Mouse (Mus musculus) 3T3-L1 (cell line): ENCODE results near the gene Dppa2.
"Not testable (repeated sequence)": the region's sequence is repeated elsewhere in the genome, so short reads cannot be mapped to it uniquely, and the experiment has no call there.

Source experiments
- DNase-seq: peaks from one replicate; pipeline ENCODE4 v3.0.0-alpha.2; 2015; ENCODE audit warnings: low read depth, low spot score

The Dppa2 gene

DNA sequence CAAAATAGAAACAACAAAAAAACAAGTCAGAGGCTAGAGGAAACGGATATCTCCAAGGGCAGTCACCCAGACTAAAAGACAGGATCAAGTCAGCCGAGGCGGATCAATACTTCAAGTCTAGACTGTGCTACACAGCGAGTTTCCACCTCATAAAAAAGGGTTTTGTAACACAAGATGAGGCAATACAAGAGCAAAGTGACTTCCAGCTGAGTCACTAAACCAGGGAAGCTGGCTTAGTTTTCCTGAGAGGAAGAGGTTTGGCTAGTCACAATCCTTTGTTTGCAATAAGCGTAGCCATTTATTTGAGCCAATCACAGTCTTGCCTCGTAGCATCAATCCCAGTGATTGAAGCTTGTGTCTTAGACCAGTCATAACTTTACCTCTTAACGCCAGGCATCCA is at the start of gene Dppa2:
Dppa2 (plus strand) TSS at position 400 of the 400 bp plus-strand sequence.
- DNase-seq, result peak; percentile 12

DNA sequence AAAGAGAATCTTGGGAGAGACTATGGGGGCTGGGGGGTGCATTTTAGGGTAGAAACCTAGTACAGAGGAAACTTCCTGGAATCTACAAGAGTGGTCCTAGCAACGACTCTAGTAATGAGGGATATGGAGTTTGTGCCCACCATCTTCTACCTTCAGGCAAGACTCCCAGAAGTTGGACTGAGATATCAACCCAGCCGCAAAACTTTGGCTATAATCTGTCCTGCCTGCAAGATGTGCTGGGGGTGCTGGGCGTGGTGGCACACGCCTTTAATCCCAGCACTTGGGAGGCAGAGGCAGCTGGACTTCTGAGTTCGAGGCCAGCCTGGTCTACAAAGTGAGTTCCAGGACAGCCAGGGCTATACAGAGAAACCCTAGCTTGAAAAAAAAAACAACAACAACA is 49.1 kb upstream of the Dppa2 start:
- no peak for DNase-seq

DNA sequence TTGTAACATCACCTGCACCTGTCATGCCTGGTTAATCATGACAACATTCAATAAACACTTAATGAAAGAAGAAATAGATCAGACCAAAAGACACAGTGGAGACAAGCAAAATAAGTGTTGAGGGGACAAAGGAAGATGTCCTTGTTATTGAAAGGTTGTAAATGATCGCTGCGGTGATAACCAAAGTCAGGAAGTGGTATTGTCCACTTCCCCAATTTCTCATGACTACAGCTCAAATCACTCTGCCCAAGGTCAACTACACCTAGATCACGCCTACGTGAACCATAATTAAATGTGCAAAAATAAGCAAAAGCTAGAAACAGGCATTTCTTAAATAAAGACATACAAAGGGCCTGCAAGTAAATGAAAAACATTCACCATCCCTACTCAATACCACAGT is 44.2 kb upstream of the Dppa2 start:
- no peak for DNase-seq

DNA sequence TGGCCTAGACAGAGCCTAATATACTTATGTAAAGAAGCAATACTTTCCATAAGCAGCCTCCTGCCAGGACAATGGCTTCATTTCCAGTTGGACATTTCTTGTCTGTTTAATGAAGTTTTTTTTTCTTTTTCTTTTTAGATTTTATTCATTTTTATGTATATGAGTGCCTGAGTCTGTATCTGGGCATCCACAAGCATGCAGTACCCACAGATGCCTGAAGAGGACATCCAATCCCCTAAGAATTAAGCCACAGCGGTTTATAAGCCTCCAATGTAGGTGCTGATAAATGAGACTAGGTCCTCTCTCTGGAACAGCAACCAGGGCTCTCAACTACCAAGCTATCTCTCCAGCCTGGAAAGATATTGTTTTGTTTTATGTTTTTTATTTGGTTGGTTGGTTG is 40.8 kb upstream of the Dppa2 start:
- DNase-seq, result no peak

DNA sequence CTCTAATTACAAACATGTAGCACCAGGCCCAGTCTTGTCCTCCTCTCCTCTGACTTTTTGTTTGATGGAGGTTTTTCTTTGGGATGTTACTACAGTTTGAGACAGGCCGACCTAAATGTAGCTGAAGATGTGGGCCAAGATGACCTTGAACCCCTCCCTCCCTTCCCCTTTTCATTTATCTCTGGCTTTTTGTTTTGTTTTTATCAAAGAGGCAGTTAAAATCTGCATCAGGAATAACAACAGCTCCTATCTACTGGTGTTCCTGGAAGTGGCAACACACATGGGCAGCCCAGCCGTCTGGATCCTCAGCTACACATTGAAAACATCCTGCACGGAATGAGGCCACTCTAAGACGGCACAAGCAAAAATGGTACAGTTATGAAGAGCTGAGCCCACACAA is 37.9 kb upstream of the Dppa2 start:
- no peak for DNase-seq

DNA sequence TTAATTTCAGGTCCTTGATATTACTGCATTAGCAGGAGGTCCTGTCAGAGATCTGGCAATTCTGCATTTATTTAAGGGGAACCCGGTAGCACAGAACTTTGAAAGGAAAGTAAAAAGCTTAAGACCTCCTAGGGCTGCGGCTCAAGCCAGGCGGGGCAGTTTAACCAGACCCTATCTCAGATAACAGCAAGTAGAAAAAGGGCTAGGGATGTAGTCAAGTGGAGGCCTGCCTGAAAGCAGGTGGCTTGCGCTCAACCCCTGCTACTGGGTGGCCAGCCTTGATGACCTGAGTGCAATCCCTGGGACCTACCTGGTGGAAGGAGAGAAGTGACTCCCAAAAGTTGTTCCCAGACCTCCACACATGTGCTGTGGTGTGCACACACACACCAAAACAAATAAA is 26.8 kb upstream of the Dppa2 start:
- DNase-seq, result no peak

DNA sequence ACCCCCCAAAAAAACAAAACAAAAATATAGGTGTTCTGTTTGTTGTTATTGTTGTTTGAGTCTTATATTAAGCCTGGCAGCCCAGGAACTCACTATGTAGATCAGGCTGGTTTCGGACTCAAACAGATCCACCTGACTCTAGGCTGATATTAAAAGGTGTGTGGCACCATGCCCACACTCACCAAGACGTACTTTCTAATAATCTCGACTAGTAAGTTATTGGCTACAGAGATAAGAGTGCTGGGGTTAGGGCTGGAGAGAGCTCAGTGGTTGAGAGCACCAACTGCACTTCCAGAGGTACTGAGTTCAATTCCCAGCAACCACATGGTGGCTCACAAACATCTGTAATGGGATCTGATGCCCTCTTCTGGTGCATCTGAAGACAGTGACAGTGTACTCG is 22.8 kb upstream of the Dppa2 start:
- DNase-seq, result no peak

DNA sequence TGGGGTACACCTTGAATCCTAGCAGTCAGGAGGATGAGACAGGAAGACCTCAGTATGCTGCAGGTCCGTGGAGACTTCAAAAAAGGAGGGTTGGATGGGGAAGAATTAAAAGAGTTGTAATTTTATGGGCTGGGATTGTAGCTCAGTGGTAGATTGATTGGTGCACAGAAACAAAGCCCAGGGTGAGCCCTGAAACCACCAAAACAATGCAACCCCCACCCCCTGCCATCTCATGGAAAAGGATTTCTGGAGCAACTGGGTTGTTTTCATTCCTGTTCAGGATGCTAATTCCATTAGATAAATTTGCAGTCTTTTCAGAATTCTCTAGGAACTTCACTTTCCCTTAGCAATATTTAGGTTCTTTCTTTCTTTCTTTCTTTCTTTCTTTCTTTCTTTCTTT is 20.9 kb upstream of the Dppa2 start:
- no peak for DNase-seq

DNA sequence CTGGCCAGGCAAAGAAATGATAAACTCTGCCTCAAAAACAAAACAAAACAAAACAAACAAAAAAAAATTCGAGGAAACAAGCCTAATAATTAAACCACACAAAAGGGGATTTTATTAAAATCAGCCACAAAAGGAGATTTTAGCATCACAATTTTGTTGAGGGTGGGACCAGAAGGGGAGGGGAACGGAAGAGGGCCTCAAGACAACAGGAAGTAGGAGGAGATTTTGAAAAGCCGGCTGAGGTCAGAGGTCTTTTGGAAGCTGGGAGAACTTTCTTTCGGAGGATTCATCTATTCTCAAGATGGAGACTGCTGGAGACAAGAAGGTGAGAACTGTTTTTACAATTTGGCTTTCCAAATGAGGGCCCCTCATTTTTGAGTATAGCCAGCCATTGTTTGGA is 20.2 kb upstream of the Dppa2 start, which contains the start of gene Dppa4:
Dppa4 (plus strand) TSS at position 217 of the 400 bp plus-strand sequence.
- DNase-seq, result no peak

DNA sequence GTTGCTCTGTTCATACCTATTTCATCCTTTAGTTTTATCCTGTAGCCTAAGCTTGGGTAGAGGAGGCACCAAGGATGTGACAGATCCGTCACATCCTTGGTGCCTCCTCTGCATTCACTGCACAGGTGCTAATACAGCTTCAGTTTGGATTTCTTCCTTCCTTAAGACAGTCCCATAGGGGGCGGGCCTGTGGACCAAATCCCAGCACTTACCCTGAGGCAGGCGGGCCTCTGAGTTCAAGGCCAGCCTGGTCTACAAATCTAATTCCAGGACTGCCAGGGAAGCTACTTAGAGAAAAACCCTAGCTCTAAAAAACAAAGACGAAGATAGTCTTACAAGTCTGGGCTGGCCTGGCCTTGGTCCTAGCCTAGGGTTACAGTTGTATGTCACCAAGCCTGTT is 18.2 kb upstream of the Dppa2 start:
- no peak for DNase-seq

DNA sequence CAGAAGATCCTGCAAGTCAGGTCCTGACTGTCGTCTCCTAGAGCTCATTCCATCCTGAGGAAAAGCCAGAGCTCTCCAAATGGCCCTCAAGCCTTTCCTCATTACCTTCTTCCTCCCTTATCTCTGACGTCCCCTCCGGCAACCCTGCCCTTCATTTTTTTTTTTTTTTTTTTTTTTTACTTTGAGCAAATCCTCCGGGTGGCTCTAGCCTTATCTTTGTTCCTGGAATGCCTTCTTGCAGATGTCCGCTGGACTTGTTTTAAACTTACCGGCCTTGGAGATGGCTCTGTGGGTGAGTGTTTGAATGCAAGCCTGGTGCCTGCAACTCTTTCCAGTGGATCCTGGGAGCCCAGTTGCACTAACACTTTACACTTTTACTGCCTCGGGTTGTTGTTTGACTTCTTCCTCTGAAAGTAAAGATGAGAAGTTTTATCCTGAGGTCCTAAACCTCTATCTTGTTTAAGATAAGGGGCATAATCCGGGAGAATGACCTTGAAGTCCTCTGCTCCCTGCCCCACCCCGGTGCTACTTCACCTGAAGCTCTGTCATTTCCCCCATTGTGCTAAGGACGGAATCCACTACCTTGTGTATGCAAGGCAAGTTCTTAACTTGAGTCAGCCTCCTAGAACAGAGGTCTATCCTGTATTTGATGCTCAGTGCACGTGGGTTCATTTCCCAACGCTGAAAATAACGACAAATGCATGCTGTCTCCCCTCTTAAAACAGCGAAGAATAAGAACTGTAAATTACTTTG is 6.1 kb upstream of the Dppa2 start:
- no peak for DNase-seq

DNA sequence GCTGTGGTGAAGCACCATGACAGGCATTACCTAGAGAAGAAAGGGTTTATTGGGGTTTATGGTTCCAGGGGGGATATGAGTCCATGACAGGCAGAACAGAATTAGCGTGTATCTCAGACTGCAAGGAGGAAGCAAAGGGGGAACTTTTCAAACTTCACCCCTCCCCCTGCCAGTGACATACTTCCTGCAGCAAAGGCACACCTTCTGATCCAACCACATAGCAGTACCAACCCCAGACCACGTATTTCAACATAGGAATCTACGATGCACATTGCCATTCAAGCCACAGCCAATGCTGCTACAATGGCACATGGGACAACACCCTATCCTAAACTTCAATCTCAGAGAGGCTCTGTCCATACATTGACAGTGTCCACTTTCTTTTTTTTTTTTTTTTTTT is 3.8 kb upstream of the Dppa2 start:
- DNase-seq, result no peak

DNA sequence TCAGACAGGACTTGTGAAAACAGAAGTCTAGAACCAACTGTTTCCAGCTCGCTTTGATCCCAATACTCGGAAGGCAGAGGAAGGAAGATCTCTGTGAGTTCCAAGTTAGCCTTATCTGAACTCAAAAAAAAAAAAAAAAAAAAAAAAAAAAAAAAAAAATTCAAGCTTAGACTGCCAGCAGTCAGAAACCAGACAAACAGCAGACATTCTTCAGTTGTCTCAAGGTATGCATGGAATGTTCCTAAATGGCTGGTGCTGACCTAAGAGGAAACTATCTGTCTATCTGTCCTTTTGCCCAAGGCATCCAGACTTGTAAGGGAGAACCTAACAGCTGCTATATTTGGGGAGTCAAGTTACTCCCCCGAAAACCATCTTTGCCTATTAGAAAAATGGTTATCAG is 275 bp downstream of the Dppa2 start:
- DNase-seq, result no peak

DNA sequence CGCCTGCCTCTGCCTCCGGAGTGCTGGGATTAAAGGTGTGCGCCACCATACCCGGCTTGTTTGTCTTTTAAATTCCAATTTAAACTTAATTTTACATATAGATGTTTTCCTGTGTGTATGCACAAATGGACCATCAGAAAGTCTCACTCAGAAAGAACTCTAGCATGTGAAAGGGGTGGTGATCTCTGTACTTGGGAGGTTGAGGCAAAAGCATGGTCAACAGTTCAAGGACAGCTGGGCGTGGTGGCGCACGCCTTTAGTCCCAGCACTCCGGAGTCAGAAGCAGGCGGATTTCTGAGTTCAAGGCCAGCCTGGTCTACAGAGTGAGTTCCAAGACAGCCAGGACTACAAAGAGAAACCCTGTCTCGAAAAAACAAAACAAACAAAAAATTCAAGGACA is 5.2 kb downstream of the Dppa2 start:
- not testable (repeated sequence) for DNase-seq

DNA sequence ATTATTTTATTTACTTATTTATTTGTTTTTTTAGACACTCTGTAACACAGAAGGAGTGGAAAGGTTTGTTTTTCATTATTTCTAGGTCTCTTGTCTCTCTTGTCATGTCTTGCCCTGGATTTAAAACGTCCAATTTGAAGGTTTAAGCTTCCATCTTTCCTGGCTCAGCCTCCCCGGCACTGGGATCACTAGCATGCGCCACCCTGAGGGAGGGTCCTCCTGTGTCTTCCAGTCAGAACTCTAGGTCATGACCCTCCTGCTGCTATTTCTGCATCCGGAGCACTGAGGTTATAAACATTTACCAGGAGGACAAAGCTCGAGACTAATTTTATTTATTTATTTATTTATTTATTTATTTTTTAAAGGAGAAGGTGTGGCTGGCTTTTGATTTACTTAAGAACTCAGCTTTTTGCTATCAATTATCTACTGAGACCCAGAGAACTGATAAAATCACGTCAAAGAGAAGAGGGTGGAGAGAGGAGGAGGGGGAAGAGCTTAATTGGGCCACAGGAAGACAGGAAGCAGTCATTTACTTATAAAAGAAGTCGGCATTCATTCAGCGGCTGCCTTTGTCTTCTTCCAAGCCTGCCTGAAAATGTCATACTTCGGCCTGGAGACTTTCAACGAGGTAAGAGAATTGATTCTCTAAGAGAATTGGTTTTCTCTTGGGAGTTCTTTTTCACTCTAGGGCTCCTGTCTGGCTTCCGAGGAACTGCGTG is 6.4 kb downstream of the Dppa2 start:
- DNase-seq, result no peak

DNA sequence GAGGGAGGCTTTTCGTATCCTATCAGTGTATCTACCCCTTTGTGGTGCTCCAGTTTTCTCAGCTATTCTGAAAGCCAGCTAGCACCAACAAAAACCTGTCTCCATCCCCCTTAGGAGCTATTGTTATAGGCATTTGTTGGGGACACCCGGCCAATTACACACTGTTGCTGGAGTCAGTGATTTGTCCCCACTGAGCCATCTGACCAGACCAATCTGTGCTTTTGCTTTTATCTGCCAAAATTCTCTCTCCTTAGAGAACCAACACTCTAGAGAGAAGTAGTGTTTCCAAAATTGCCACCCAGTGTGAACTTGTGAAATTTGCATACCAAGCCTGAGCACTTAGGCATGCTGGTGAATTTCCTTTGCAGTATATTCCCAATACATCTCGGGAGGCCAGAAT is 11.6 kb downstream of the Dppa2 start:
- DNase-seq, result no peak

DNA sequence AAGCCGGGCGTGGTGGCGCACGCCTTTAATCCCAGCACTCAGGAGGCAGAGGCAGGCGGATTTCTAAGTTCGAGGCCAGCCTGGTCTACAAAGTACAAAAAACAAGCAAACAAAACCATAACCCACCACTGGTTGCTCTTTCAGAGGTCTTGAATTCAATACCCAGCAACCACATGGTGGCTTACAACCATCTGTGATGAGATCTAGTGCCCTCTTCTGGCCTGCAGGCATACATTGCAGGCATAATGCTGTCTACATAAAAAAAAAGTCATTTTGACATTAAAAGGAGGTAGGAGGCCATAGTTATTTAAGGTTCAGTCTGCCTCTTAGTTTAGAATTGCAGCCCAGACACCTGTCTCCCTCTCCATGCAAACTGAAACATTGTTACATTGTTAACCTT is 17.1 kb downstream of the Dppa2 start:
- no peak for DNase-seq

DNA sequence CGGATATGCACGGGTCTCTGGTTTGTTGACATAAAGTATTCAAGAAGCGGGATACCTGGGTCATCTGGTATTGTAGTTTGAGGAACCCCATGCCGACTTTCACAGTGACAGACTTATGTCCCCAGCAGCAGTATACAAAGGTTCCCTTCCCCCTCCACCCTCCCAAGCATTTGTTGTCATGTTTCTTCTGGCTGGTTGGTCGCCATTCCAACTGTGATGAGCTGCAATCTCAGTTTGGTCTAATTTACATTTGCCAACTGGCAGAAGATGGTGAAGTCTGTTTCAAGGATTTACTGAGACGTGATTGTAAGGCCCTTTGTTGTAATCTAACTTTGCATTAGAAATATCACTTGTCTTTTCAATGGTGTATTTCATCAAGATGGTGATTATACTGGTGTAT is 19.4 kb downstream of the Dppa2 start:
- no peak for DNase-seq

DNA sequence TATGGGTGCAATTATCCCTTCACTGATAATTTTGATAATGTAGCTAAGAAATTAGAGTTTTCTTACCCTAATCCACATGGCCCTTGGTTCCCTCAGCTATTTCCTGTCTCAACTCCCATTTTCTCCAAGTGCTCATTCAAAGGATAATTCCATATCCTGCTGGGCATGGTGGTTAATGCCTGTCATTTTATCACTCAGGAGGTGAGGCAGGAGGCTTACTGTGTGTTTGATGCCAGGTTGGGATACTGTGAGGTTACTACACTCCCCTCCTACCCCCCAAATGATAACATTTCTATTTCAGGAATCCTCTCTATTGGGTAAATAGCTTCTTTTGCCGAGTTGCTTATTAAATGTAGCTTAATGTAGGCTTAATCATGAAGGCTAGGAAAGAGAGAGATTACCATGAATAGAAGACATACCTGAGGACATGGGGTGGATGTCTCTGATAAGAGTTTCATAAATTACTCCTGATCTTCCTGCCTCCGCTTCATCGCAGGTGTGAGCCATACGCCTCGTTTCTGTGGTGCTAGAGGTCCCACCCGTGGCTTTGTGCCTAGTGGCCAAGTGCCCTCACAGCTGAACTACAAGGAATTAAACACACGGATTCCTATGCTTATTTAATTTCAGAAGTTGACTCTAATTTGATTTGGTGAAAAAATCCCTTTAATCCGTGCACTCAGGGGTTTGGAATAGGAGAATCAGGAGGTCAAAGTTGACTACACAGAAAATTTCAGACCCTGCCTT is 20.1 kb downstream of the Dppa2 start:
- DNase-seq, result no peak

DNA sequence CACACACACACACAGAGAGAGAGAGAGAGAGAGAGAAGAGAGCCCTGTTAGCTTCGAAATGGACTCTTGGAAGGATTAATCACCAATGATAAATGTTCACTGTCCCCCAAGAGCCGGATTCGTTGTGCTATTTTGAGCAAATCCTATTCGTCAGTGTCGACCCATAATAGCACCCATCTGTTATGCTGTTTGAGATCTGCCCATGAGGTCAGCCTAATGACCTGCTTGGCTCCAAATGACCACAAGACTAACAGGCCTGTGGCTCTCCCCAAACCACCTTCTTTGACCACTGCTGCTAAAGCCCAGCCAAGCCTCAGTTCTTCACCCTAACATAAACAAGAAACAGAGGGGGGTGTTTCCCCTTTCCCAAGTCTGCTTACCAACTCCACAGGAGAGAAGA is 23.2 kb downstream of the Dppa2 start:
- DNase-seq, result peak; percentile 11

DNA sequence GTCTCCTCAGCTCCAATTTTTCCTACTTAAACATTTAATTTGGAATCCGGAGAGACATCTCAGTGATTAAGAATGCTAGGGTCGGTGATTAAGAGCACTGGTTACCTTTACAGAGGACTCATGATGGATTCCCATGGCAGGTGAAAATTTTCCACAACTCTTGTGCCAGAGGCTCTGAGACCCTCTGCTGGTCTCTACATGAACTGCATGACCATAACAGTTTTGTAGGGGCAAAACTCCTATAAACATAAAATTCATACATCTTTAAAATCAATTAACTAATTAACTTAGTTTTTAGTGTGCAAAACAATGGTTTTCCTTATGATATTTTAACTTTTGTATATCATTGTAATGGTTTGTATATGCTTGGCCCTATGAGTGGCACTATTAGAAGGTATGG is 24.7 kb downstream of the Dppa2 start:
- no peak for DNase-seq

DNA sequence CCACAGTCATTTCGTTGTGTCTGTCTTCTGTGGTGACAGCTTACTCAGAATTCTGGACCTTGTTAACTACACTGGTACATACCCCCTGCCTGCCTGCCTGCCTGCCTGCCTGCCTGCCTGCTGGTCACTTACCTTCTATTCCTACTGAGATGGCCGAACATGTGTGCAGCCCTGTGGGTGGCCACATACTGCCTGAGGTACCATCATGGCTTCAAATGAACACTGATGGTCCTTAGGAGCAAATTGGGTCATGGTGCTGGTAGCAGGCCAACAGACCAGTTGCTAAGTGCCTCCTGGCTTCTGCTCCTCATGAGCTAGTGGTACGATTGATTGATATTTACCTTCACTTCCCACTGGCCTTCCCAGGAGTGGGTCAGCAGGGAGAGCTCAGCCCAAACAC is 28.1 kb downstream of the Dppa2 start:
- DNase-seq, result no peak

DNA sequence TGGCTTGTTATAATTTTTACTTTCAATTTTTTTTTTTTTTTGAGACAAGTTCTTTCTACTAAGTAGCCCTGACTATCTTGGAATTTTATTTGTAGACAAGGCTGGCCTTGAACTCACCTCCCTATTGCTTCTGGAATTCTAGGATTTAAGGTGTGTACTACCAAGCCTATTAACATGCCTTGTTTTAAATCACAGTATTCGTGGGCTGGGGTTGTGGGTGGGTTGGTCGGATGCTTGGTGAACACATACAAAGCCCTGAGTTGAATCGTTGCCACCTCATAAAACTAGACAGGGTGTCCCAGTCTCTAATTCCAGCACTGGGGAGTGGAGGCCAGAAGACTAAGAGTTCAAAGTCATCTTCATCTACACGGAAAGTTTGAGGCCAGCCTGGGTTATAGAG is 31.6 kb downstream of the Dppa2 start:
- no peak for DNase-seq
